Mouse (Mus musculus): ENCODE results near the gene Dpp6. TPM values are rescaled to one million over a fixed set of nuclear protein-coding genes. Genes with fewer than 3 reads are reported as not detected.

Dpp6 gene
- polyA plus RNA-seq, 1 experiment: not detected

- H3K4me1 ChIP-seq (ENCODE audit: control insufficient read depth, insufficient read depth, insufficient read length, low read length): peaks cover 2% of the 10 kb centered on the region; the same call in 1 of the 2 replicates
- H3K27ac ChIP-seq (replicated peaks; ENCODE audit: low read depth, low read length): no peak overlapping the region
- no peak overlapping the region for H3K4me3 ChIP-seq (ENCODE audit: insufficient read depth, low read depth, low read length)
Measured at GRCm38 (mm10) chr5:27716026-27716425, 899.0 kb downstream of the Dpp6 start.

GRCm38 (mm10) chr5:27717301-27717700 lies 900.3 kb downstream of the Dpp6 start:
- no peak overlapping the region for H3K27ac ChIP-seq (replicated peaks; ENCODE audit: low read depth, low read length)
- peaks cover 2% of the 10 kb centered on the region; the same call in 1 of the 2 replicates for H3K4me1 ChIP-seq (ENCODE audit: control insufficient read depth, insufficient read depth, insufficient read length, low read length)
- H3K4me3 ChIP-seq (ENCODE audit: insufficient read depth, low read depth, low read length): no peak overlapping the region

- Histone ChIP-seq H3K4me3 (ENCODE audit: insufficient read depth, low read depth, low read length) (no peak overlapping the region), H3K4me1 (ENCODE audit: control insufficient read depth, insufficient read depth, insufficient read length, low read length) (peaks cover under 1% of the 10 kb centered on the region; the same call in 1 of the 2 replicates), H3K27ac (replicated peaks; ENCODE audit: low read depth, low read length) (no peak overlapping the region)
Measured at GRCm38 (mm10) chr5:27719311-27719710, 902.3 kb downstream of the Dpp6 start.

GRCm38 (mm10) chr5:27724460-27724859 lies 907.5 kb downstream of the Dpp6 start:
- no peak overlapping the region for H3K4me3 ChIP-seq (ENCODE audit: insufficient read depth, low read depth, low read length)
- H3K27ac ChIP-seq (replicated peaks; ENCODE audit: low read depth, low read length): no peak overlapping the region
- no peaks in the 10 kb centered on the region for H3K4me1 ChIP-seq (ENCODE audit: control insufficient read depth, insufficient read depth, insufficient read length, low read length)

- H3K4me3 ChIP-seq (ENCODE audit: insufficient read depth, low read depth, low read length): no peak overlapping the region
- no peak overlapping the region for H3K27ac ChIP-seq (replicated peaks; ENCODE audit: low read depth, low read length)
- no peaks in the 10 kb centered on the region for H3K4me1 ChIP-seq (ENCODE audit: control insufficient read depth, insufficient read depth, insufficient read length, low read length)
Measured at GRCm38 (mm10) chr5:27730666-27731065, 913.7 kb downstream of the Dpp6 start.

- H3K27ac ChIP-seq (replicated peaks; ENCODE audit: low read depth, low read length): no peak overlapping the region
- no peak overlapping the region for H3K4me3 ChIP-seq (ENCODE audit: insufficient read depth, low read depth, low read length)
- no peaks in the 10 kb centered on the region for H3K4me1 ChIP-seq (ENCODE audit: control insufficient read depth, insufficient read depth, insufficient read length, low read length)
Measured at GRCm38 (mm10) chr5:27731392-27731791, 914.4 kb downstream of the Dpp6 start.

- H3K4me1 ChIP-seq (ENCODE audit: control insufficient read depth, insufficient read depth, insufficient read length, low read length): no peaks in the 10 kb centered on the region
- no peak overlapping the region for H3K4me3 ChIP-seq (ENCODE audit: insufficient read depth, low read depth, low read length)
- H3K27ac ChIP-seq (replicated peaks; ENCODE audit: low read depth, low read length): no peak overlapping the region
Measured at GRCm38 (mm10) chr5:27732288-27732868, 915.4 kb downstream of the Dpp6 start.

GRCm38 (mm10) chr5:27737168-27737567 lies 920.2 kb downstream of the Dpp6 start:
- no peaks in the 10 kb centered on the region for H3K4me1 ChIP-seq (ENCODE audit: control insufficient read depth, insufficient read depth, insufficient read length, low read length)
- no peak overlapping the region for H3K4me3 ChIP-seq (ENCODE audit: insufficient read depth, low read depth, low read length)
- no peak overlapping the region for H3K27ac ChIP-seq (replicated peaks; ENCODE audit: low read depth, low read length)

- H3K4me3 ChIP-seq (ENCODE audit: insufficient read depth, low read depth, low read length): no peak overlapping the region
- H3K27ac ChIP-seq (replicated peaks; ENCODE audit: low read depth, low read length): no peak overlapping the region
- no peaks in the 10 kb centered on the region for H3K4me1 ChIP-seq (ENCODE audit: control insufficient read depth, insufficient read depth, insufficient read length, low read length)
Measured at GRCm38 (mm10) chr5:27739216-27739615, 922.2 kb downstream of the Dpp6 start.

GRCm38 (mm10) chr5:27744944-27745343 lies 927.9 kb downstream of the Dpp6 start:
- Histone ChIP-seq H3K4me1 (ENCODE audit: control insufficient read depth, insufficient read depth, insufficient read length, low read length) (no peaks in the 10 kb centered on the region), H3K4me3 (ENCODE audit: insufficient read depth, low read depth, low read length) (no peak overlapping the region), H3K27ac (replicated peaks; ENCODE audit: low read depth, low read length) (no peak overlapping the region)

- Histone ChIP-seq H3K4me1 (ENCODE audit: control insufficient read depth, insufficient read depth, insufficient read length, low read length) (no peaks in the 10 kb centered on the region), H3K4me3 (ENCODE audit: insufficient read depth, low read depth, low read length) (no peak overlapping the region), H3K27ac (replicated peaks; ENCODE audit: low read depth, low read length) (no peak overlapping the region)
Measured at GRCm38 (mm10) chr5:27765780-27766179, 948.8 kb downstream of the Dpp6 start.

GRCm38 (mm10) chr5:27767948-27768347 lies 950.9 kb downstream of the Dpp6 start:
- Histone ChIP-seq H3K27ac (replicated peaks; ENCODE audit: low read depth, low read length) (no peak overlapping the region), H3K4me1 (ENCODE audit: control insufficient read depth, insufficient read depth, insufficient read length, low read length) (no peaks in the 10 kb centered on the region), H3K4me3 (ENCODE audit: insufficient read depth, low read depth, low read length) (no peak overlapping the region)
